Mouse (Mus musculus) spleen, adult 2 months (tissue): Measurements from ENCODE around the gene Nxph4. TPM values are rescaled to one million over a fixed set of nuclear protein-coding genes. Genes with fewer than 3 reads are reported as not detected.
A peak's percentile ranks its signal among the peaks of the same experiment; 100 is the strongest.

Experiments used
- DNase-seq, 2 experiments: peaks; one replicate each; pipeline versions ENCODE4 v3.0.0 to v3.0.0-alpha.2; 2012 to 2021; ENCODE audit warnings: low spot score in 2 of 2, low read depth in 1 of 2
- H3K27ac ChIP-seq: fragments of 200-500 bp; 2 replicates; pipeline ENCODE4 v1.5.1; 2012; ENCODE audit warnings: low read length, inconsistent platforms; ENCODE audit not compliant: insufficient read depth
- H3K27me3 ChIP-seq: fragments of 200-500 bp; 2 replicates; pipeline ENCODE4 v1.6.1; 2012; ENCODE audit warnings: mild to moderate bottlenecking, moderate library complexity, low read length, inconsistent platforms; ENCODE audit not compliant: control insufficient read depth, insufficient read depth
- H3K36me3 ChIP-seq: fragments of 200-500 bp; 2 replicates; pipeline ENCODE4 v1.6.1; 2012; ENCODE audit warnings: mild to moderate bottlenecking, low read length, inconsistent platforms; ENCODE audit not compliant: control insufficient read depth, insufficient read depth
- H3K4me1 ChIP-seq: fragments of 200-500 bp; 2 replicates; pipeline ENCODE4 v1.6.1; 2011; ENCODE audit warnings: inconsistent platforms; ENCODE audit not compliant: control insufficient read depth, insufficient read depth, insufficient read length
- H3K4me3 ChIP-seq: fragments of 200-500 bp; 2 replicates; pipeline ENCODE4 v1.5.1; 2011; ENCODE audit warnings: mild to moderate bottlenecking, inconsistent platforms; ENCODE audit not compliant: insufficient read depth, insufficient read length; ENCODE audit errors: extremely low read depth
- CTCF ChIP-seq: fragments of 200-500 bp; IDR thresholded peaks from 2 replicates; pipeline ENCODE4 v1.5.1; 2011; ENCODE audit warnings: mild to moderate bottlenecking, inconsistent platforms; ENCODE audit not compliant: insufficient read depth, insufficient read length, insufficient replicate concordance; ENCODE audit errors: extremely low read depth
- POLR2A ChIP-seq: fragments of 200-500 bp; IDR thresholded peaks from 2 replicates; pipeline ENCODE4 v1.6.1; 2011; ENCODE audit warnings: low read depth, low read length, inconsistent platforms
- WGBS: fragments of 180-500 bp; shearing (Covaris S2); methylation state at CpG from one replicate; pipeline ENCODE4 v1.1.7; 2018; 5-methylcytosine and 5-hydroxymethylcytosine counted together
- polyA plus RNA-seq: library from polyadenylated mRNA; depleted of rRNA; stranded (reverse); fragments of >200 nt; gene quantifications from 2 replicates; pipeline ENCODE4 v1.2.3, GENCODE M21; 2012

Nxph4 gene
- polyA plus RNA-seq, 1 experiment = not detected

DNA sequence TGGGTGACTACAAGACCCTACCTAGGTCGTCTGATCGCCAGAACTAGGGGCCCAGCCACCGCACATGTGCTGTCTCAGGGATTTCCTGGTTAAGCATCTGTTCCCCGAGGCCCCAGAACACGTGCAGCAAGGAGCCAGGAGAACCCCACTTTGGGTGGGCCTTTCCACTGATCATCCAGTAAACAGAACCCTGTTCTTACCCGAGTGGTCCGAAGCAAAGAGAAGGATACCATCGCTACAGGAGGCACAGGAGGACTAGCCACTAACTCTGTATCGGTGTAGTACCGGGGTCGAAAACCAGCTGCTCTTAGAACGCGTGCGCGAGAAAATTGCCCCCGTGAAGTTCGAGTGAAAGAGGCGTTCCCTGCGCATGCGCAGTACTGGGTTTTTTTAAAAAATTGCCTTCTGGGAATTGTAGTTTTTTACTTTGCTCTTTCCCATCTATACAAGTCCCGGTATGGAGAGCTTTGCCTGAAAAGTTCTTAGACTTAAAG, 12.2 kb downstream of the Nxph4 start, which contains the start of gene Shmt2:
Gene Shmt2 (minus strand): TSS at position 357 of the 494 bp plus-strand sequence.
- H3K36me3 ChIP-seq = peaks cover 18% of the 10 kb centered on the region
- H3K27ac ChIP-seq = no peak within 1 kb of the TSS
- peak within 1 kb of the TSS; percentile 77 for H3K4me3 ChIP-seq
- WGBS = under 1% methylated on average over 21 of the region's 21 CpGs
- H3K27me3 ChIP-seq = peaks cover 14% of the 10 kb centered on the region
- peak; percentile 70 to 75 for DNase-seq
- TF ChIP-seq POLR2A (no peak), CTCF (no peak)
- H3K4me1 ChIP-seq = peaks cover 13% of the 10 kb centered on the region

- DNase-seq = no peak
- H3K36me3 ChIP-seq = peaks cover 18% of the 10 kb centered on the region
- no peak overlapping the region for H3K27ac ChIP-seq
- WGBS = 3% methylated on average over 12 of the region's 12 CpGs
- H3K4me1 ChIP-seq = peaks cover 12% of the 10 kb centered on the region
- H3K27me3 ChIP-seq = peaks cover 14% of the 10 kb centered on the region
- TF ChIP-seq POLR2A (no peak), CTCF (no peak)
- H3K4me3 ChIP-seq = peak overlapping the region; percentile 77
Measured at GRCm38 (mm10) chr10:127521611-127522080, 12.7 kb downstream of the Nxph4 start.

- Histone ChIP-seq H3K4me1 (peaks cover 7% of the 10 kb centered on the region), H3K36me3 (peaks cover 18% of the 10 kb centered on the region), H3K27me3 (peaks cover 9% of the 10 kb centered on the region), H3K27ac (no peak overlapping the region), H3K4me3 (no peak overlapping the region)
- TF ChIP-seq POLR2A (no peak), CTCF (no peak)
- WGBS = 84% methylated on average over 20 of the region's 20 CpGs
- no peak for DNase-seq
Measured at GRCm38 (mm10) chr10:127520714-127521357, 13.5 kb downstream of the Nxph4 start.

GRCm38 (mm10) chr10:127519903-127520713, 14.3 kb downstream of the Nxph4 start:
- peaks cover 7% of the 10 kb centered on the region for H3K4me1 ChIP-seq
- DNase-seq = no peak
- peaks cover 7% of the 10 kb centered on the region for H3K27me3 ChIP-seq
- TF ChIP-seq CTCF = no peak
- no peak overlapping the region for H3K4me3 ChIP-seq
- H3K36me3 ChIP-seq = peaks cover 18% of the 10 kb centered on the region
- 91% methylated on average over 37 of the region's 37 CpGs for WGBS
- no peak overlapping the region for H3K27ac ChIP-seq

DNA sequence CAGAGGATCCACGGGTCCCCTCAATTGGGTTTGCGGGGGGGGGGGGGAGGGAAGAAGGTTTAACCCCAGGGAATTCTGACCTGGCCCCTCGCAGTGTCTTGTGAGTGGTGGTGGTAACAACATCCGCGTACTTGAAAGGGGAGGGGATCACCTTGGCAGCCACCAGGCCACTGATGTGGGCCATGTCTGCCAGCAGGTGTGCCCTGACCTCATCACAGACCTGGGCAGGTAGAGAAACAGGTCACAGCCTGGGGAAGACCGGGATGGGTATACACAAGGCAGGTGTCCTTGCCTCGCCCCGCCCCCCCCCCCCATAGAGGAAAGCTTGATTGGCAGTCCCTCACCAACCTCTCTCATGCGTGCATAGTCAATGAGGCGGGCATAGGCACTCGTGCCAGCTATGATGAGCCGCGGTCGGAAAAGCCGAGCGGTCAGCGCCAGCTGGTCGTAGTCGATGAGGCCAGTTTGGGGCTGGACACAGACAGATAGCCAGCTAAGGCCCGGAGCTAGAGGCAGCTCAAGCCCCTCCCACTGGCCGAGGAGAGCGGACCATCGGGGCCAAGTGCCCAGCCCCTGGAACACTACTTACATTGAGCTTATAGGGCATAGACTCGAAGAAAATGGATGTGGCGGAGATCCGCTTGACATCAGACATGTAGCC, 15.2 kb downstream of the Nxph4 start:
- TF ChIP-seq CTCF (no peak), POLR2A (no peak)

GRCm38 (mm10) chr10:127517941-127518340, 16.4 kb downstream of the Nxph4 start:
- WGBS = 97% methylated on average over 22 of the region's 22 CpGs
- H3K4me3 ChIP-seq = no peak overlapping the region
- H3K27me3 ChIP-seq = peaks cover 12% of the 10 kb centered on the region
- H3K4me1 ChIP-seq = peaks cover 15% of the 10 kb centered on the region
- no peak for DNase-seq
- peaks cover 18% of the 10 kb centered on the region for H3K36me3 ChIP-seq
- TF ChIP-seq CTCF = no peak
- TF ChIP-seq POLR2A = no peak
- H3K27ac ChIP-seq = no peak overlapping the region

More for the DNA sequence above, 15.2 kb downstream of the Nxph4 start:
- Histone ChIP-seq H3K36me3 (peaks cover 18% of the 10 kb centered on the region), H3K27ac (no peak overlapping the region), H3K27me3 (peaks cover 4% of the 10 kb centered on the region; the same call in 1 of the 2 replicates), H3K4me3 (no peak overlapping the region), H3K4me1 (peaks cover 7% of the 10 kb centered on the region)
- no peak for DNase-seq
- WGBS = 95% methylated on average over 25 of the region's 26 CpGs
